Mouse (Mus musculus) heart, adult 18-20 months (tissue): Measurements from ENCODE around the gene 9230104L09Rik. TPM values are rescaled to one million over a fixed set of nuclear protein-coding genes. Genes with fewer than 3 reads are reported as not detected.

Experiments
- DNase-seq, 2 experiments: peaks; one replicate each; pipeline ENCODE4 v3.0.0; 2021 to 2022; ENCODE audit warnings: mixed read lengths in 1 of 2
- long read RNA-seq, 2 experiments: library from polyadenylated mRNA; stranded (forward); transcript quantifications; one replicate each; pipeline ENCODE4 v2.0.0; 2021
- total RNA-seq, 2 experiments: library from RNA; stranded (reverse); gene quantifications; 2 replicates each; pipeline ENCODE4 v1.2.3; 2021

The 9230104L09Rik gene
- total RNA-seq, result under 1 TPM in 1 of 2 experiments, not detected in 1; 0.72 TPM
- long read RNA-seq, experiment 1, result 0 reads
- long read RNA-seq, experiment 2, result 0 reads

GRCm38 (mm10) chr2:148864966-148865365 lies at the start of gene 9230104L09Rik:
TSS of gene 9230104L09Rik (minus strand) at chr2:148865038.
- peak; percentile 63 to 75 for DNase-seq

GRCm38 (mm10) chr2:148902286-148902685 lies 37.4 kb upstream of the 9230104L09Rik start:
- DNase-seq, result peak; percentile 64 to 89

- no peak for DNase-seq
Observed at GRCm38 (mm10) chr2:148900305-148900704, 35.5 kb upstream of the 9230104L09Rik start.

- no peak for DNase-seq
Observed at GRCm38 (mm10) chr2:148896219-148896618, 31.4 kb upstream of the 9230104L09Rik start.

- DNase-seq, result no peak
Observed at GRCm38 (mm10) chr2:148893107-148893506, 28.3 kb upstream of the 9230104L09Rik start.

GRCm38 (mm10) chr2:148890021-148890851 lies 25.4 kb upstream of the 9230104L09Rik start:
- DNase-seq, result peak; percentile 65 to 72

GRCm38 (mm10) chr2:148889331-148890010 lies 24.6 kb upstream of the 9230104L09Rik start:
- DNase-seq, result no peak

GRCm38 (mm10) chr2:148888872-148889271 lies 24.0 kb upstream of the 9230104L09Rik start:
- no peak for DNase-seq

- peak in 1 of 2 experiments; percentile 53 for DNase-seq
Observed at GRCm38 (mm10) chr2:148884738-148885137, 19.9 kb upstream of the 9230104L09Rik start.

GRCm38 (mm10) chr2:148879199-148879598 lies 14.4 kb upstream of the 9230104L09Rik start:
- peak; percentile 68 to 85 for DNase-seq

GRCm38 (mm10) chr2:148878641-148879130 lies 13.8 kb upstream of the 9230104L09Rik start:
- DNase-seq, result peak; percentile 37 to 52

- peak; percentile 74 to 80 for DNase-seq
Observed at GRCm38 (mm10) chr2:148877016-148877770, 12.4 kb upstream of the 9230104L09Rik start.

GRCm38 (mm10) chr2:148875335-148875811 lies 10.5 kb upstream of the 9230104L09Rik start, which contains the start of gene Cst3:
TSS of gene Cst3 (minus strand) at chr2:148875692.
- peak; percentile 97 to 98 for DNase-seq

GRCm38 (mm10) chr2:148874617-148875334 lies 9.9 kb upstream of the 9230104L09Rik start:
- peak; percentile 63 to 68 for DNase-seq

- DNase-seq, result peak in 1 of 2 experiments; percentile 44
Observed at GRCm38 (mm10) chr2:148874224-148874616, 9.4 kb upstream of the 9230104L09Rik start.

GRCm38 (mm10) chr2:148872860-148873259 lies 8.0 kb upstream of the 9230104L09Rik start:
- peak; percentile 59 to 67 for DNase-seq

- DNase-seq, result no peak
Observed at GRCm38 (mm10) chr2:148870526-148870925, 5.7 kb upstream of the 9230104L09Rik start.

- DNase-seq, result no peak
Observed at GRCm38 (mm10) chr2:148868959-148869358, 4.1 kb upstream of the 9230104L09Rik start.

GRCm38 (mm10) chr2:148861693-148862092 lies 3.1 kb downstream of the 9230104L09Rik start:
- DNase-seq, result peak; percentile 63 to 65

GRCm38 (mm10) chr2:148860993-148861392 lies 3.8 kb downstream of the 9230104L09Rik start:
- no peak for DNase-seq

- peak; percentile 35 to 38 for DNase-seq
Observed at GRCm38 (mm10) chr2:148857506-148857905, 7.3 kb downstream of the 9230104L09Rik start.
